Mouse (Mus musculus) neural tube, embryonic 11.5 days (tissue): ENCODE measurements at regions not wholly inside any gene's neighbourhood (a gene's known extent, or its start where the extent isn't known, plus 50 kb on each side); places are given as distances from the start of the nearest gene placed in this dataset.

Source experiments
- ATAC-seq: fragments of 200-750 bp; cut with Nextera tagmentation; 2 replicates; pipeline ENCODE4 v1.8.0; 2017; ENCODE audit warnings: moderate number of reproducible peaks, mild to moderate bottlenecking, moderate TSS enrichment, moderate library complexity; ENCODE audit not compliant: insufficient read depth, low FRiP score, low TSS enrichment
- DNase-seq: peaks from one replicate; pipeline ENCODE4 v3.0.0-alpha.2; 2015; ENCODE audit warnings: low spot score
- H3K27ac ChIP-seq: fragments of 300-500 bp; sonication (generic); 2 replicates; pipeline ENCODE4 v1.5.1; 2014; ENCODE audit warnings: low read depth, mild to moderate bottlenecking, low read length
- H3K27me3 ChIP-seq: fragments of 300-500 bp; sonication (generic); 2 replicates; pipeline ENCODE4 v1.6.1; 2014; ENCODE audit warnings: mild to moderate bottlenecking, low read length, mixed read lengths; ENCODE audit not compliant: control insufficient read depth, insufficient read depth
- H3K36me3 ChIP-seq: fragments of 300-500 bp; sonication (generic); 2 replicates; pipeline ENCODE4 v1.6.1; 2014; ENCODE audit warnings: mild to moderate bottlenecking, low read length, moderate library complexity, mixed read lengths; ENCODE audit not compliant: control insufficient read depth, insufficient read depth
- H3K4me1 ChIP-seq: fragments of 300-500 bp; sonication (generic); 2 replicates; pipeline ENCODE4 v1.6.1; 2014; ENCODE audit warnings: low read length, mixed read lengths; ENCODE audit not compliant: control insufficient read depth, insufficient read depth
- H3K4me2 ChIP-seq: fragments of 300-500 bp; sonication (generic); 2 replicates; pipeline ENCODE4 v1.6.1; 2014; ENCODE audit warnings: low read depth, mild to moderate bottlenecking, moderate library complexity
- H3K4me3 ChIP-seq: fragments of 300-500 bp; sonication (generic); 2 replicates; pipeline ENCODE4 v1.5.1; 2014; ENCODE audit warnings: low read depth, low read length
- H3K9ac ChIP-seq: fragments of 300-500 bp; sonication (generic); 2 replicates; pipeline ENCODE4 v1.6.1; 2014; ENCODE audit warnings: mild to moderate bottlenecking, low read length
- H3K9me3 ChIP-seq: fragments of 300-500 bp; sonication (generic); 2 replicates; pipeline ENCODE4 v1.6.1; 2016; ENCODE audit warnings: low read length; ENCODE audit not compliant: control insufficient read depth
- WGBS: fragments of 180-500 bp; shearing (Covaris S2); extraction: QIAGEN DNeasy Blood & Tissue Kit; methylation state at CpG from one replicate; pipeline ENCODE4 v1.1.7; 2014; 5-methylcytosine and 5-hydroxymethylcytosine counted together

DNA sequence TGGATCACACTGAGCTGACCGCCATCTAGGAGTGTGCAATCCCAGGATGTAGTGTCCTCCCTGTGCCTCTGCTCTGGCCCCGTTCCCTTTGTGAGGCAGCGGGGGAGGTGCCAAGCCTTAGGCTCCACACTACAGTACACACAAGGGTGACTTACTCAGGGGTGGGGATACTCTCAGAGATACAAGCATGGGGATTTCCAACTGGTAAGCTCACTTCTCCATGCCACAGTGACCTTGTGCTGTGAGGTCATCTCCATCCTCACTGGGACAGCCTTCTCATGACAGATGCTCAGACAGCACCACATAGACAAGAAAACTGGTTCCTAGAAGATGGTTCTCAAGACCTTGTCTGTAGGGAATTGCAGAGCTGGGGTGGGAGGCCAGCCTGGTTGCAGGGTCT lies 445.6 kb downstream of the Ptpru start:
- 74% methylated on average over 3 of the region's 3 CpGs for WGBS
- no peaks in the 10 kb centered on the region for H3K27me3 ChIP-seq
- 0 out of 2 replicates have a peak, but pooled peaks cover 2% of the 10 kb centered on the region for H3K4me1 ChIP-seq
- no peak overlapping the region for H3K27ac ChIP-seq
- H3K36me3 ChIP-seq, result no peaks in the 10 kb centered on the region
- ATAC-seq (no peak), DNase-seq (no peak)
- no peak overlapping the region for H3K9ac ChIP-seq
- no peaks in the 10 kb centered on the region for H3K9me3 ChIP-seq
- H3K4me2 ChIP-seq, result no peak overlapping the region
- no peak overlapping the region for H3K4me3 ChIP-seq

DNA sequence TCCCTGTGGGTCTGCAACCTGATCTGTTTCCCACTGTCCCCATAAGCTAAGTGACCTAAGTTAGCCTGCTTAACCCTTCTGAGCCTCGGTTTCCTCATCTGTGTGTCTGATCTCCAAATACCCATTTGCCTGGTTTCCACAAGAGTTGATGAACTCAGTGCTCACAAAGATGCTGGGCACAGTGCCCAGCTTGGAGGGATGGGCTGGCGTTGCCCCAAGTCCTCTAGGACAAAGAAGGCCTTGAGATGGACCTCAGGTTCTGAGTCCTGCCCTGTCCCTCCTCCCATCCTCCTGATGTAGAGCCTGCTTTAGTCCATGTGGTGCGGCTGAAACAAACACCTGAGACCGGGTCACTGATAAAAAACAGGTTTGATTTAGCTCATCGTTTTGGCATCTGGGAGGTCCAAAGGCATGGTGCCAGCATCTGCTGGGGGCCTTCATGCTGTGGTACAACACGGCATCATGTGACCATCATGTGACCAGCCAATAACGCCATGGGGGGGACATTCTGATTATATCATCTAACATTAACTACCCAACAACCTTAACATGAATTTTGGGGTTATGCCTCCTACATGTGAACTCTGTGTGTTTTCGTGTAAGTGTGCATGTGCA lies 441.8 kb downstream of the Ptpru start:
- Histone ChIP-seq H3K36me3 (no peaks in the 10 kb centered on the region), H3K9me3 (no peaks in the 10 kb centered on the region), H3K27me3 (no peaks in the 10 kb centered on the region), H3K4me1 (0 out of 2 replicates have a peak, but pooled peaks cover 2% of the 10 kb centered on the region), H3K4me3 (no peak overlapping the region), H3K27ac (no peak overlapping the region), H3K4me2 (no peak overlapping the region), H3K9ac (no peak overlapping the region)
- DNase-seq (no peak), ATAC-seq (no peak)
- 90% methylated on average over 8 of the region's 8 CpGs for WGBS

DNA sequence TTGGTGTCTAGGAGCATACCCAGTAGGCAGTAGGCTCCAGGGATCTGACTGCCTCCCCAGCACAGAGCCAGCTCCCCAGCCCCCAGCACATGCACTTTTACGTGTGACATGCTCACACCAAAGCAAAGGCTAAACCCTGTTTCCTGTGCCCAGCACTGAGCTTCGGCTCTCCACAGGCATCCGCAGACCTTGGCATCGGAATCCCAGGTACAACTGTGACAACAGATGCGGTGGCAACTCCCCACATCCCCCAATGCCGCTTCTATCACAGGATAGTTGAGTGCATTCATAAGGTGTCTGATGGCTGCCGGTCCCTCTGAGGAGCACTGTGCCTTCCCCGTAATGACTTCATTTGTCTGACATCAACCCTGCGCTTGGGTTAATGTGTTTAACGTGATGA lies 440.9 kb downstream of the Ptpru start:
- Histone ChIP-seq H3K9me3 (no peaks in the 10 kb centered on the region), H3K36me3 (no peaks in the 10 kb centered on the region), H3K27ac (no peak overlapping the region), H3K4me1 (0 out of 2 replicates have a peak, but pooled peaks cover 2% of the 10 kb centered on the region), H3K9ac (no peak overlapping the region), H3K4me2 (no peak overlapping the region), H3K27me3 (no peaks in the 10 kb centered on the region), H3K4me3 (no peak overlapping the region)
- no peak for DNase-seq
- ATAC-seq, result no peak
- 87% methylated on average over 10 of the region's 10 CpGs for WGBS

DNA sequence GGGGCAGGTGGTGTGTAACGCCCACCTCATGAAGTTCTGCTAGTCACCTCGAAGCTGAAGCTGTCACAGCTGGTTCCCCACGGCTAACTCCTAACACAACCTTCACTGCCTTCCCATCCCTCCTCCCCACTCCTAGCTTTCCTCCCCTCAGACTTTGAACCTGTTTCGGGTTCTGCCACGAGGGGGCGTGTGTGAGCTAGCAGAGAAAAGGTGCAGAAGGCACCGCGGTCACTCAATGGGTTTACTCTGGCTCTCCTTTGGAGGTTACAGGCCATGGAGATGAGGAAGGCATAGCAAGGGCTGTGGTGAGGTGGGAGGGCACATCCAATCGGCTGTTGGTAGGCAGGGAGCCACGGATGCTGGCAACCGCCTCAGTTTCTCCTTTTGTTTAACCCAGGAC lies 437.3 kb downstream of the Ptpru start:
- H3K4me3 ChIP-seq, result no peak overlapping the region
- no peak overlapping the region for H3K4me2 ChIP-seq
- H3K36me3 ChIP-seq, result no peaks in the 10 kb centered on the region
- no peak overlapping the region for H3K9ac ChIP-seq
- H3K9me3 ChIP-seq, result no peaks in the 10 kb centered on the region
- no peak overlapping the region for H3K27ac ChIP-seq
- no peaks in the 10 kb centered on the region for H3K4me1 ChIP-seq
- DNase-seq, result peak; percentile 60
- no peak for ATAC-seq
- WGBS, result 26% methylated on average over 11 of the region's 11 CpGs
- H3K27me3 ChIP-seq, result no peaks in the 10 kb centered on the region

DNA sequence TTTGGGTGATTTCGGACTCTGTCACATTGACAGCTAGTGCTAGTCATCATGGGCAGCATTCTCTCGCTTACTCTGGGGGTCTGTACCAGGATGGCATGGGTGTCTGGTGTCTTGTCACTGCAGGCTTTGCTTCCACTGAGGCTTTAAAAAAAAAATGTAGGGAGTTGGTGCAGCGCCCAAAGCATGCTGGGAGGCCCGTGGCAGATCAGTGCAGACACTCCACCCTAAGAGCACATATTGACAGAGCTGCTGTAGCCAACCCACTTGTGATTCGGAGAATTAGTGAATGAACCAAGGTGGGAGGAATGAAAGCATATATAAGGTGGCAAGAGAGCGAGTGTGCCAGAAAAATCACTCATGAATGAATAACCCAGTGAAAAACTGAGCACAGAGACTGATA lies 436.8 kb downstream of the Ptpru start:
- Histone ChIP-seq H3K4me3 (no peak overlapping the region), H3K27ac (no peak overlapping the region), H3K27me3 (no peaks in the 10 kb centered on the region), H3K9me3 (no peaks in the 10 kb centered on the region), H3K9ac (no peak overlapping the region), H3K36me3 (no peaks in the 10 kb centered on the region), H3K4me1 (no peaks in the 10 kb centered on the region; the same call in 1 of the 2 replicates), H3K4me2 (no peak overlapping the region)
- DNase-seq, result no peak
- WGBS, result 89% methylated on average over 6 of the region's 6 CpGs
- ATAC-seq, result no peak

DNA sequence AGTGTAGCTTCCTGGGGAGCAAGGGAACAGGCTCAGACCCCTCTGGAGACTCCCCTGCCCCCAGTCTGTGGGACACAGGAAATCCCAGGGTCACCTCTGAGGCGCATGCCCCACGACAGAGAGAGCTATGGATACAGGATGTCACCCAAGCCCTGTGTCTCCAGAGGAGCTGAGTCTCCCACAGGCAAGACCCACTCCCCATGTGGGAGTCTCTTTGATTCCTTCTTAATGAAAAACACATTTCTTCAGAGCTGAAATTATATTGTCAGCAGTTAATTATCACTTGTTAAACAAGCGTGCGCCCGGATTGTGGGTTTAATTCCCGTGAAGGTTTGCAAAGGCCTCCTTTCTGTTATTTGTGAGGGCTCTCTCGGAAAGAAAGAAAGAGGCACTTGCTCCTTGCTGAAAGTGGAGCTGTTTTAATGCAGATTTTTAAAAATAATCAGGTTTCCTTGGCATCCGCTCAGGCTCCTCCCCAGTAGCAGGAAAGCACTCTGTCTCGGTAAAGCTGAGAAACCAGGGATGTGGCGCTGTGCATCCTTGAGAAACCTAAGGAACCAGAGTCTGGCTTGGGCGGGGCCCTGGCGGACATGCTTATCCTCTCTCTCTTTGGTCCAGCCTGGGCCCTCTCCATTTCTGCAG lies 432.6 kb downstream of the Ptpru start:
- Histone ChIP-seq H3K9me3 (no peaks in the 10 kb centered on the region), H3K36me3 (no peaks in the 10 kb centered on the region), H3K4me1 (peaks cover 2% of the 10 kb centered on the region; the same call in 1 of the 2 replicates), H3K9ac (no peak overlapping the region), H3K27me3 (no peaks in the 10 kb centered on the region), H3K4me2 (no peak overlapping the region), H3K27ac (no peak overlapping the region), H3K4me3 (no peak overlapping the region)
- 63% methylated on average over 12 of the region's 12 CpGs for WGBS
- ATAC-seq (no peak), DNase-seq (no peak)

DNA sequence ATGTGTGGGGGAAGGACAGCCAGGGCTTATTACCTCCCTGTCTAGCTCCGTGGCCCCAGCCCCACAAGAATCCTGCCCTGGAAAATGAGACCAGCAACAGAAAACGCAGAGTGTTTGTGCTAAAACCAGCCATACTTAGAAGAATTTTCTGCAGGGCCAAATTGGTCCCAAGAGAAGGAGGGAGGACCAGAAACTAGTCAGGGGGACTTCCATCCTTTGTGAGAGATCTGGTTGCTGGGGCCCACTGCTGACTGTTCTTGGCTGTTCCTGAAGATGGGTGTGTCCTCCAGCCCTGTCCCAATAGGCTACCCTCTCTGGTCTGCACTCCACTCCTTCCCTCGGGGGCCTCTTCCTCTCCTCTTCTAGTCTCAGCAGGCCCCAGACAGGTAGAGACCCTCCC lies 430.6 kb downstream of the Ptpru start:
- no peaks in the 10 kb centered on the region for H3K36me3 ChIP-seq
- no peak overlapping the region for H3K4me2 ChIP-seq
- H3K27me3 ChIP-seq, result no peaks in the 10 kb centered on the region
- H3K9me3 ChIP-seq, result no peaks in the 10 kb centered on the region
- no peak overlapping the region for H3K9ac ChIP-seq
- ATAC-seq (no peak), DNase-seq (no peak)
- H3K27ac ChIP-seq, result no peak overlapping the region
- peaks cover 2% of the 10 kb centered on the region; the same call in 1 of the 2 replicates for H3K4me1 ChIP-seq
- 50% methylated on average over 3 of the region's 3 CpGs for WGBS
- H3K4me3 ChIP-seq, result no peak overlapping the region

DNA sequence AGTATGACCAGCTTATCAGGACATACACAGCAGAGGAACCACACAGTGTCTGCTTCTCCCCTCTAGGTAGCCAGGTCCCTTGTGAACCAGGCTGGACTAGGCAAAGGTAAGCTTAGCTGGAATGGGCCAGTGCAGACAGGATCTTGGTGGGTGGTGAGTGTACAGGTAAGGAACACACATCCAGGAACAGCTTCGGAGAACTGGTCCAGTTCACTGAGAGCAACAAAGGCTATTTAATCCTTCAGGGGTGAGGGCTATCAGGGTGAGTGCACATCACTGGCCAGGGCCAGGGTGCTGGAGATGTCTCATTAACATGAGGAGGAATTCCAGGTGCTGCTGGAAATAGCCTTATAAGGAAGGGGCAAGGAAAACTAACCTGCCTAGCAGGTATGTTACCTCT lies 429.4 kb downstream of the Ptpru start:
- no peak for DNase-seq
- Histone ChIP-seq H3K27me3 (no peaks in the 10 kb centered on the region), H3K9me3 (no peaks in the 10 kb centered on the region), H3K4me3 (no peak overlapping the region), H3K27ac (no peak overlapping the region), H3K9ac (no peak overlapping the region), H3K4me1 (peaks cover 2% of the 10 kb centered on the region; the same call in 1 of the 2 replicates), H3K36me3 (no peaks in the 10 kb centered on the region), H3K4me2 (no peak overlapping the region)
- 89% methylated on average over 1 of the region's 1 CpGs for WGBS
- no peak for ATAC-seq

DNA sequence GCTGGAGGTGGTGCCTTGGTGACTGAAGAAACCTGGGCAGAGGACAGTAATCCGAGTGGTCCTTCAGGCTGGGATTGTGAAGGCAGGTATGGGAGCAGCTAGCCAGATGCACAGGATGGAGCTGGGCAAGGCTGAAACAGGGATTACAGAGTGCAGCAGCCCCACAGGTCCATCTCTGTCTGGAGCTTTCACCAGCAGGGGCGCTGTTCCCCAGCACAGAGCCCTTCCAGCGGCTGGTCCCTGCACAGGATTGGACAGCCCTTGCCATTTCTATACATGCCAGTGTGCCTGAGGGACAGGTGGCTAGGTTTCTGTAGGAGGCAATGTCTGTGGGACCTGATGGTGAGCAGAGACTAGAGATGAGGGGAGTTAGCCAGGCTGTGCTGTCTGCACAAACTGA lies 428.3 kb downstream of the Ptpru start:
- WGBS, result 30% methylated on average over 3 of the region's 3 CpGs
- no peak overlapping the region for H3K4me2 ChIP-seq
- no peak overlapping the region for H3K27ac ChIP-seq
- DNase-seq, result peak; percentile 65
- no peaks in the 10 kb centered on the region for H3K9me3 ChIP-seq
- H3K36me3 ChIP-seq, result no peaks in the 10 kb centered on the region
- H3K9ac ChIP-seq, result no peak overlapping the region
- H3K27me3 ChIP-seq, result no peaks in the 10 kb centered on the region
- H3K4me1 ChIP-seq, result peaks cover 2% of the 10 kb centered on the region; the same call in 1 of the 2 replicates
- ATAC-seq, result no peak
- H3K4me3 ChIP-seq, result no peak overlapping the region
